In the genomic region with DNA sequence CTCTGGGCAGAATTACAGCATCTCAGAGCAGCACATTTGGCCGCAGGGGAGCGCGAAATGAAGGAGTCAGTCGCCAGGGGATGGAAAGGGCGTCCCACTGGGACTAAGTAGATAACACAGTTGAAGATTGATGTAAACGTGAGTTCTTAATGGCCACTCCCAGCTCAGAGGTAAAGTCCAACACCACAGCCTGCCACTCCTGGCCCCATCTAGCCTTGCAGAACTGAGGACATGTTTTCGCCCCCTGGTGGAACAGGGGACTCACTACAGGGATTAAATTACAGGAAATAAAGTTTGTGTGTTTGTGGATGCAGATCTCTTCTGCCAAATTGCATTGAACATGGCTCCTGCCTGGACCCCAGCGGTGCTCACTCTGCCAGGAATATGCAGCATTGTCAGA, we compare ENCODE assay signal across 9 mouse cellular contexts.
DNase-seq lines count a peak whose midpoint lies in the region; ATAC-seq and TF ChIP-seq lines count a peak whose summit lies in the region.
"Had no signal": no experiment of that assay in that cellular context is flagged by ENCODE, and none has a peak within 500 bp of the region (broad histone marks: within the 10 kb centered on the region; RNA-seq: fewer than 3 reads in every experiment).

No protein-coding gene starts in this region.

- ATAC-seq in stomach, postnatal 0 days (ENCODE audit: low FRiP score, low TSS enrichment) = peak; percentile 83

- H3K36me3 ChIP-seq in stomach, postnatal 0 days (ENCODE audit: control insufficient read depth, insufficient read depth, low read length) = no peaks in the 10 kb centered on the region
- H3K36me3 ChIP-seq: lung, embryonic 15.5 days had no signal

- H3K4me3 ChIP-seq in stomach, postnatal 0 days (ENCODE audit: low read depth, low read length) = no peak overlapping the region
- H3K4me3 ChIP-seq: lung, embryonic 15.5 days had no signal

- no peak overlapping the region for H3K9ac ChIP-seq in stomach, postnatal 0 days (ENCODE audit: low read length)
- H3K9ac ChIP-seq: lung, embryonic 15.5 days had no signal

- peak; percentile 45 for DNase-seq in adrenal gland, postnatal 14 days
- DNase-seq in adrenal gland, postnatal 4 days (ENCODE audit: low spot score in 2 of 2) = no peak
- DNase-seq in left cerebral cortex, postnatal 14 days (ENCODE audit: low spot score in 2 of 2) = peak; percentile 7 to 36
- DNase-seq in left cerebral cortex, adult 11 months (ENCODE audit: low spot score) = no peak
- peak; percentile 46 for DNase-seq in brain, embryonic 14.5 days (ENCODE audit: low read depth)
- peak; percentile 8 to 40 for DNase-seq in kidney, postnatal 36 days
- peak; percentile 64 for DNase-seq in stomach, postnatal 0 days (ENCODE audit: low spot score)
- DNase-seq in urinary bladder, postnatal 36 days (ENCODE audit: low spot score in 2 of 2) = no peak

- H3K27ac ChIP-seq in stomach, postnatal 0 days (replicated peaks) = no peak overlapping the region
- H3K27ac ChIP-seq: lung, embryonic 15.5 days had no signal

- peak; percentile 63; the same call in 1 of the 2 replicates for TF ChIP-seq CTCF in brain, embryonic 14.5 days (IDR thresholded peaks at IDR 0.05; ENCODE audit: borderline replicate concordance, extremely low read depth, insufficient read depth, insufficient read length)
- TF ChIP-seq CTCF in stomach, postnatal 0 days (IDR thresholded peaks at IDR 0.05; ENCODE audit: low read depth) = peak; percentile 77

- no peaks in the 10 kb centered on the region for H3K9me3 ChIP-seq in stomach, postnatal 0 days (ENCODE audit: control insufficient read depth, low read length)
- H3K9me3 ChIP-seq: lung, embryonic 15.5 days had no signal

- no peaks in the 10 kb centered on the region for H3K4me1 ChIP-seq in stomach, postnatal 0 days (replicated peaks; ENCODE audit: control insufficient read depth, insufficient read depth)

- no peak for TF ChIP-seq POLR2A in brain, embryonic 14.5 days (IDR thresholded peaks at IDR 0.05; ENCODE audit: borderline replicate concordance, extremely low read depth, insufficient read depth, insufficient read length, poor library complexity, severe bottlenecking)

- no peak for TF ChIP-seq EP300 in stomach, postnatal 0 days (optimal IDR thresholded peaks at IDR 0.05)

- WGBS in stomach, postnatal 0 days = 35% methylated on average over 8 of the region's 8 CpGs

- H3K4me2 ChIP-seq in stomach, postnatal 0 days (replicated peaks; ENCODE audit: low read depth) = no peak overlapping the region
- H3K4me2 ChIP-seq: lung, embryonic 15.5 days had no signal

- H3K27me3 ChIP-seq in stomach, postnatal 0 days (ENCODE audit: control insufficient read depth, insufficient read depth, low read length) = no peaks in the 10 kb centered on the region
- H3K27me3 ChIP-seq: lung, embryonic 15.5 days had no signal

- intact Hi-C loops in left cerebral cortex, postnatal 14 days (cut with DNase I) = loop anchor here (5.0 to 10.0 kb wide), 3 partner anchors 91 to 584 kb away; no protein-coding TSS in a partner anchor

Comparison
In these comparisons a context has a peak if more than half of its experiments do, and no peak if none do; other contexts are left out.
1. DNase-seq: peak in adrenal gland, postnatal 14 days (single experiment), left cerebral cortex, postnatal 14 days (2 of 2), brain, embryonic 14.5 days (single experiment), kidney, postnatal 36 days (2 of 2) and stomach, postnatal 0 days (single experiment); none in adrenal gland, postnatal 4 days (0 of 2), left cerebral cortex, adult 11 months (single experiment) and urinary bladder, postnatal 36 days (0 of 2).